Mouse (Mus musculus): ENCODE results near the gene Cd160.

The Cd160 gene

DNA sequence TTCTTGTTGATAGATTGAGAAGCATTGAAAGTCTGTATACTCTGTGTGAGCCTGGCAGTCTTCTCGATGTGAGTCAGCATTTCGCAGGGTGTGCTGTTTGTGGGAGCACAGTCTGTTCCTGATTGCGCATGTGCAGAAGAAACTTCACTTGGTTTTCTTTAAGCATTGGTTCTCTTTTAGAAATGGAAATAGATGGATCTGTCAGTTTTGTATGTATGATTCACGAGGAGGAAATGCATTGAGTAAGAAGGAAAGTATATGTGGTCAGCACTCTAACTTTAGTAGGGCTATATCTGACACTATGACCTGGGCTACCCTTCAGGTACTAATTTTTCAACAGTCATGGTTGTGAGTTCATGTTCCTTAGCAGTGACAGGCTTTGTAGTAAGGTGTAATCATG lies 69.5 kb downstream of the Cd160 start:
- no peak for DNase-seq (ENCODE audit: low spot score in 2 of 2)

DNA sequence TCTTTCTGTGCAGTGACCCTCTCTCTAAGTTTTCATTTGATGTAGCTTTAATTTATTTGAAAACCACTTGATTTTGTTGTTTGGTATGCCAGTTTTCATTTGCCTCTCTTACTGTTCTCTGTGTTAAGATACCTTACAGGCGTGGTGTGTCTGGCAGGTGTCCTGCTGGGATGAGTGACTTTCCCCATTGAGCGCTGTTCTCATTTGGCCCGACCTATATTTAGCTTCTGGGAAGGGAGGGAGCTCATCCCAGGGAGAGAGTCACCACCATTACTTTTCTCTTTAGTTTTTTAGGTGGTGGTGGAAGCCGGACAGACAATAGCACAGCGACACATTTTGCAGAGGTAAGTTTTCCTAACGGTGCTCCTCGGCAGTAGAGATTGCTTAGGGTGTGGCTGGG lies 71.5 kb downstream of the Cd160 start:
- DNase-seq (ENCODE audit: low spot score in 2 of 2): no peak

DNA sequence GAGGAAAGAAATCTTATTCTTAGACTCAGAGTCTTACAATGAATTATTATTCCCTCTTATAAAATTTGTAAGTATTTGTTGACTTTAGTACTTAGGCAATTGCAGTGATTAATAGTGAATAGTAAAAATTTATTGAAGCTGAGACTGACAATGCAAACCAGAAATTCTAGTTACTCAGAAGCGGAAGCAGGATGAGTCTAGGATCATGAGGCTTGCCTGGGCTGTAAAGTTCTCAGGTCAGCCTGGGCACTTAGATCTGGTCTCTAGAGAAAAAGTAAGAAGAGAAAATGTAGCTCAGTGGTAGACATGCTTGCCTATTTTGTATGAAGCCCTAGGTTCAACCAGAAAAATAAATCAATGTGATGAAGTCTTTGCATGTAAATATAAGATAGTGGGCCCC lies 73.2 kb downstream of the Cd160 start:
- no peak for DNase-seq (ENCODE audit: low spot score in 2 of 2)

Measured in urinary bladder, adult 18-20 months (tissue).